Mouse (Mus musculus) adrenal gland, postnatal 25 days (tissue): ENCODE measurements around the gene Dlx6. TPM values are rescaled to one million over a fixed set of nuclear protein-coding genes. Genes with fewer than 3 reads are reported as not detected.

Experiments
- total RNA-seq: library from RNA; stranded (reverse); gene quantifications from 2 replicates; pipeline ENCODE4 v1.2.3, GENCODE M21; 2021

The Dlx6 gene
- total RNA-seq, 1 experiment from 2014 or later: 0.33 TPM

Other genes starting within 250 kb of the Dlx6 start
- not detected in 2 replicates for gene Dlx5, start 18.8 kb downstream of the Dlx6 start, total RNA-seq
- gene Sdhaf3, start 92.7 kb downstream of the Dlx6 start, total RNA-seq: 6.4 and 6.8 TPM in 2 replicates